Mouse (Mus musculus) lung, adult 2 months (tissue): Measurements from ENCODE around the gene Cdc34b. TPM values are rescaled to one million over a fixed set of nuclear protein-coding genes. Genes with fewer than 3 reads are reported as not detected.

Source experiments
- DNase-seq: peaks from one replicate; pipeline ENCODE4 v3.0.0; 2022
- H3K4me1 ChIP-seq: fragments of 200-500 bp; 2 replicates; pipeline ENCODE4 v1.6.1; 2011; ENCODE audit warnings: low read length; ENCODE audit not compliant: control insufficient read depth, insufficient read depth
- H3K4me3 ChIP-seq: fragments of 200-500 bp; replicated peaks from 2 replicates; pipeline ENCODE3; 2011; ENCODE audit warnings: low read depth, mild to moderate bottlenecking, control low read depth, low read length; ENCODE audit errors: extremely low read depth
- CTCF ChIP-seq: fragments of 200-500 bp; IDR thresholded peaks from 2 replicates; pipeline ENCODE4 v1.5.1; 2011; ENCODE audit warnings: mild to moderate bottlenecking, low read length, control low read depth; ENCODE audit not compliant: insufficient read depth
- POLR2A ChIP-seq: fragments of 200-500 bp; IDR thresholded peaks from 2 replicates; pipeline ENCODE4 v1.6.1; 2011; ENCODE audit warnings: low read depth, mild to moderate bottlenecking, control low read depth, low read length, borderline replicate concordance; ENCODE audit errors: extremely low read depth
- whole genome bisulfite sequencing: fragments of 180-500 bp; shearing (Covaris S2); methylation state at CpG from one replicate; pipeline ENCODE4 v1.1.7; 2018; 5-methylcytosine and 5-hydroxymethylcytosine counted together
- polyA plus RNA-seq: library from polyadenylated mRNA; depleted of rRNA; stranded (reverse); fragments of >200 nt; gene quantifications from 2 replicates; pipeline ENCODE4 v1.2.3, GENCODE M21; 2012

Cdc34b gene
- polyA plus RNA-seq, 1 experiment = 0.15 TPM

DNA sequence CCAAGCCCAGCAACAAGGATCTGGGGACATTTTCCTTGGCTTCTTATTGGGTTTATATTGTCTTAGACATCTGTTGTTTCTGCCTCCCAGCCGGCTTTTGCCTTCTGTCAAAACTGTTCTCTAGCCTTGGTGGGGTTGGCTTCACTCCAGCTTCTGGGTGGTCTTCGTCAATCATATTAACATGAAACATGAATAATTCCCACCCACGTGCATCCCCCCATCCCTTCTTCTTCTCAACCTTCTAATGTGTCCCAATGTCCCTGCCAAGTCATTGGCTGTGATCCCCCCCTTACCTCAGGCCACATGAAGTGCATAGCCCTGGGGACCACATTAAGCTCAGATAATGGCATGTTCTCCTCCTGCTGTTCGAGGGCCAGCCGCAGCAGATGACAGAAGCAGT, 37.1 kb upstream of the Cdc34b start, which contains the start of gene Gm11541:
Gm11541 (minus strand) TSS at position 28 of the 400 bp plus-strand sequence.
- Histone ChIP-seq H3K4me1 (no peaks in the 10 kb centered on the region), H3K4me3 (no peak within 1 kb of the TSS)
- TF ChIP-seq POLR2A (no peak), CTCF (no peak)
- DNase-seq = no peak
- 70% methylated on average over 5 of the region's 5 CpGs for WGBS

DNA sequence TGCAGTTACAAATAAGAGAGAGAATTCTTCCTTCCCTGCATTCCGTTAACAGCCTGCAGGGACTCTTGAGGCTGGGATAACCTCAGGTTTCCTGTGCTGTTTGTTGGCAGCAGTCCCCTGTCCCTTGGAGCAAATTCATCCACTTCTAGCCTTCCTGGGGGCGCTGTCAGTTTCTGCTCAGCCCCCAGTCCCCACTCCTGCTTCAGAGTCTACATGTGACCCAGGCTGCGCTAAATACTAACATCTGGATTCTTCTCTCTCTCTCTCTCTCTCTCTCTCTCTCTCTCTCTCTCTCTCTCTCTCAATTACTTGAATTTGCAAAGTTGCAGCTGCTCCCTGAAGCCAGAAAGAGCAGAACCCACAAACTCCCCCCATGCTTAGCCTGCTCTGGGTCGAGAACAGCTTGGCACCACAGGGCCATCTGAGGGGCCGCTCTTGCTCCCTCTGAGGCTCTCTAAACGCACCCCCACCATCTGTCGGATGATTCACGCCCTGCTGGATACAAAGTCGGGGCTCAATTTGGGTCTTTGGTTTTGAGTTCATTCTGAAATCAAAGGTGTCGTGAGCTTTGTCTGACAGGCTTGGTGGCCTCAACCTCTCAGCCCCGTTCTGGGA, 28.2 kb upstream of the Cdc34b start:
- no peak for TF ChIP-seq POLR2A
- TF ChIP-seq CTCF = no peak

DNA sequence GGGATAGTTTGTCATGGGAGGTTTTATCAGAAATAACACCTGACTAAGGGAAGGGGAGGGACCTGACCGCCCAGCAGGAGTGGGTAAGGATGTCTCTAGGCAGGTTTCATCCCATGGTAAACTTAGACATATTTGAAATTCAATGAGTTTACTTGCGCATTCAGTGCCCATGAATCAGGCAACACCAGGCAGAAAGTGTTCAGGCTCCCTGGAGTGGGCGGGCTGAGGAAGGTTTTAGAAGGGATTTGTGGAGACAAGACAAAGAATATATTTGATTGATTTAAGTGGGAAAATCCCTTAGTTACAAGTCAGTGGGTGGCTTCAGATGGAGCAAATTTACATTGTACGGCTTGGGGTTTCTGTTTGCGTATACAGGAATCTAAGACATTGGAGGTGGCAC, 26.0 kb upstream of the Cdc34b start:
- WGBS = 85% methylated on average over 5 of the region's 5 CpGs
- Histone ChIP-seq H3K4me3 (no peak overlapping the region), H3K4me1 (no peaks in the 10 kb centered on the region)
- no peak for TF ChIP-seq POLR2A
- no peak for TF ChIP-seq CTCF
- DNase-seq = no peak

More for the DNA sequence above, 28.2 kb upstream of the Cdc34b start:
- DNase-seq = no peak
- WGBS = 35% methylated on average over 11 of the region's 11 CpGs
- no peak overlapping the region for H3K4me3 ChIP-seq
- H3K4me1 ChIP-seq = no peaks in the 10 kb centered on the region

DNA sequence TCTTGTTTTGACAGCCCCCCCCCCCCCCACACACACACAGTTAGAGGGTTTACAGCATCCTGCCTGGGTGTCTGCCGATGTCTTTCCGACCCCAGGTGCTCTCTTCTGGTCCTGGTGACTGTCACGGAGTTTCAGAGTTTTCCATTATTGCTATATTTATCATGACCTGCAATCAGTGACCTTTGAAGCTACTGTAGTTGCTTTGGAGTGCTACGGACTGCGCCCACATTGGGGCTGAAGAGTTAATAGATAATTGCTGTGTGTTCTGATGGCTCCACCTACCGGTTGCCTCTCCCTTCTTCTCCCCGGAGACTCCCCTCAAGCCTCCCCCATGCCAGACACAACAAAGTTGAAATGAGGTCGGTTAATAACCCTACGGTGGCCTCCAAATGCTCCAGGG, 24.8 kb upstream of the Cdc34b start:
- 9% methylated on average over 9 of the region's 9 CpGs for WGBS
- DNase-seq = peak; percentile 18
- Histone ChIP-seq H3K4me3 (no peak overlapping the region), H3K4me1 (no peaks in the 10 kb centered on the region)
- peak; percentile 64 for TF ChIP-seq CTCF
- no peak for TF ChIP-seq POLR2A

DNA sequence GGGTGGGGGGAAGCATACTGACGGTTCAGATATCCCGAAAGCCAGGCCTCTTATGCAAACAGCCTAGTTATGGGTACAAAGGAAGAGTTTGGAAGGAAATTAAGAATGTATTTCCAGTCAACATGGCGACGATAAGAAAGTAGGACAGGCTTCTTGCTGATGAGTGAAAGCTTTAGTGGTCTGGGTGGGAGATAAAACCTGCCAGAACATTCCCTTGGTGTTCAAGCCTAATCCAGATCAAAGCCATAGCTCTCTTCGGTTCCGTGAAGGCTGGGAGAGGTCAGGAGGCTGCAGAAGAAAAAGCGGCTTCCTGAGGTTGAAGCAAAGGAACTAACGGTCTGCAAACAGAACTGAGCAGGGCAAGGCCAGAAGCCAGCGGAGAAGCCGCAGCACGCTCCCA, 24.3 kb upstream of the Cdc34b start:
- DNase-seq = no peak
- Histone ChIP-seq H3K4me3 (no peak overlapping the region), H3K4me1 (no peaks in the 10 kb centered on the region)
- 40% methylated on average over 11 of the region's 11 CpGs for WGBS
- TF ChIP-seq POLR2A (no peak), CTCF (no peak)

DNA sequence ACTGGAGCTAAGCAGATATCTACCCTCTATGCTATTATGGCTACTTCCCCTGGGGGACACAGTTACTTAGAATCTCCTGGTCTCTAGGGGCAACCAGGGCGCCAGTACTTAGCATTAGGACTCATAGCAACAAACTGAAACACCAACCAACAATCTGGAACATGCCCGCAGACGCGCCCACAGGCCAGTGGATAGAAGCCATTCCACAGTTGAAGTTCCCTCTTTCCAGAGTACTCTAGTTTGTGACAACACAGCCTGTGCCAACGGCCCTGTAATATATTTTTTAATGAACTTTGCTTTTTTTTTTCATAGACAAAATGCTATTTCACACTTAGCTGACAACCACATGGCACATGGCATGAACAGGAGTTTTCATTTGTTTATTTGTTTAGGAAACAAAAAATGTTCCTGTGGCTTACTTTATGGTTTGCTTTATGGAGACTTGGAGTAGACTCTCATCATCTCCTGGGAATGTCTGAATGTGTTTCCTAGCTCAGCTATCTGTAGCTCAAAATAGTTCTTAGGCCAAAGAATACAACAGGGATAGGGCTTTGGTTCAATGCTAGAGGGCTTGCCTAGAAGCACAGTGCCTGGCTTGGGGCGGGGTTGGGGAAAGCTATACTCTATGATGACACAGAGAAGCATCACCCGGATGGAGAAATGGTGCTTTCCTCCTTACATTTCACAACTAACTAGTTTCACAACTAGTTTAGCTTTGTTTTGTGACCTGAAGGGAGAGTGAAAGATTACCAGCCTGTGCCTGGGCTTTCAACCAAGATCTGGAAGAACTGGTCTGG, 23.3 kb upstream of the Cdc34b start:
- 68% methylated on average over 7 of the region's 7 CpGs for WGBS
- no peak overlapping the region for H3K4me3 ChIP-seq
- H3K4me1 ChIP-seq = no peaks in the 10 kb centered on the region
- TF ChIP-seq CTCF = no peak
- TF ChIP-seq POLR2A = no peak
- DNase-seq = no peak

DNA sequence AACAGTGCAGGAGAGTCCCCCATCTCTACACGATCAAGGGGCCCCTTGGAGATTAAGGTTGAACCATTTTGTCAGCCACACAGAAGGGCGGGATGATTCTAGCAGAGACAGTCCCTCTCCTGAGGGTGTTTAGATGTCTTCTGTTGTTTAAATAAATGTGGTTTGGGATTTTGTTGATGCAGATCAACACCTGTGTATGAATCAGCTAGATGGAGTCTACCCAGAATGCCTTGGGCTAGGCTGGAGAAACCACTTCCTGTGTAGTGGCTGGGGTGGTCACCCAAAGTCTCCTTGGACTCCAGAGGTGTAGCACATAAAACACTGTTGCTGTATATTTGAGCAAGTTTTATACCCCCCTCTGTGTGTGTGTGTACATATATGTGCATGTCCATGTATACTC, 22.4 kb upstream of the Cdc34b start:
- 72% methylated on average over 2 of the region's 2 CpGs for WGBS
- Histone ChIP-seq H3K4me3 (no peak overlapping the region), H3K4me1 (no peaks in the 10 kb centered on the region)
- no peak for DNase-seq
- no peak for TF ChIP-seq POLR2A
- TF ChIP-seq CTCF = no peak

DNA sequence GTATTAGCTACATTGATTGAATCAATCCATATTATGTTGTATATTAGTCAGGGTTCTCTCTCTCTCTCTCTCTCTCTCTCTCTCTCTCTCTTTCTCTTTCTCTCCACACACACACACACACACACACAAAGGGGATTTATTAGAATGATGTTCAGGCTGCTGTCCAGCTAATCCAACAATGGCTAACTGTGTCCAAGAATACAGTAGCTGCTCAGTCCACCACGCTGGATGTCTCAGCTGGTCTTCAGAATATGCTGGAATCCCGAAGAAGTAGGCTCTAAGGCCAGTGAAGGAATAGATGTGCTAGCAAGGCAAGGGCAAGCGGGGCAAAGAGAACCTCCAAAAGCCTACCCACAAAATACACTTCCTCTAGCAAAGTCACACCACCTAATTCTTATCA, 14.3 kb upstream of the Cdc34b start:
- DNase-seq = no peak
- no peak overlapping the region for H3K4me3 ChIP-seq
- WGBS = 86% methylated on average over 3 of the region's 3 CpGs
- TF ChIP-seq POLR2A (no peak), CTCF (no peak)
- H3K4me1 ChIP-seq = no peaks in the 10 kb centered on the region

DNA sequence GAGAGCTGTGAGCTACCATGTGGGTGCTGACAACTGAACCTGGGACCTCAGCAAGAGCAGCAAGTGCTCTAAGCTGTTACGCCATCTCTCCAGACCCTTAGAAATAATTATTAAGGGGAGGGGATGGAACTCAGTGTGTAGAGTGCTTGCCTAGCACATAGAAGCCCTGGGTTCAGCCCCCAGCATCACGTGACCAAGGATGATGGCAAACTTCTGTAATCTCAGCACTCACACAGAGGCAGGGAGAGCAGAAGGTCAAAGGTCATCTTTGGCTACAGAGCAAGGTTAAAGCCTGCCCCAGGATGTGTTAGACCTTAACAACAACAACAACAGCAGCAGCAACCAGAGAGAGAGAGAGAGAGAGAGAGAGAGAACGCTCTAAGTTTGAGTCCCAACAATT, 13.0 kb upstream of the Cdc34b start:
- 77% methylated on average over 3 of the region's 3 CpGs for WGBS
- Histone ChIP-seq H3K4me3 (no peak overlapping the region), H3K4me1 (no peaks in the 10 kb centered on the region)
- TF ChIP-seq CTCF = no peak
- TF ChIP-seq POLR2A = no peak
- no peak for DNase-seq

DNA sequence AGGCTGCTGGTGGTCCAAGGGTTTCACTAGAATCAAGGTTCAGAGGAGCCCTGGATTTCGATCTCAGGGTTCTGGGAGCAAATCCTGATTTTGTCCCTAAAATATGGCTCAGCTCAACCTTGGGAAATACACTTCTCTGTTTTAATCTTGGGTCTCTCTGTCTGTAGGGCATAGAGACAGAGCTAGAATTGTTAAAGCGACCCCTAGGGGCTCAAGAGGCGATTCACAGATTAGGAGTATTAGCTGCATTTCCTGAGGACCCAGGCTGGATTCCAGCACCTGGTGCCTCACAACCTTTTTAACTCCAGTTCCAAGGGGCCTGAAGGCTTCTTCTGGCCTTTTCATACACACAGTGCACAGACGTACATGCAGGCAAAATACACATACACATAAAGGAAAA, 12.0 kb upstream of the Cdc34b start:
- TF ChIP-seq CTCF (no peak), POLR2A (no peak)
- DNase-seq = no peak
- Histone ChIP-seq H3K4me3 (no peak overlapping the region), H3K4me1 (no peaks in the 10 kb centered on the region)
- WGBS = 34% methylated on average over 4 of the region's 4 CpGs
